Mouse (Mus musculus) CD4-positive, CD25-positive, alpha-beta regulatory T cell (primary cell): ENCODE results near the gene Cpeb4. TPM values are rescaled to one million over a fixed set of nuclear protein-coding genes. Genes with fewer than 3 reads are reported as not detected.

ENCODE experiments used
- polyA plus RNA-seq: library from polyadenylated mRNA; unstranded; fragments of 100-300 nt; shearing (Covaris generic); gene quantifications from one replicate; pipeline ENCODE4 v1.2.1, GENCODE M21; 2017

The Cpeb4 gene
- 11.9 TPM for polyA plus RNA-seq

GRCm38 (mm10) chr11:31871911-31872310 lies at the start of gene Cpeb4:
Gene Cpeb4 (plus strand): TSS chr11:31872211.

GRCm38 (mm10) chr11:31965256-31966134 lies 93.5 kb downstream of the Cpeb4 start, which contains the start of gene 4930524B15Rik:
Gene 4930524B15Rik (plus strand): TSS chr11:31965592.

Other genes starting within 250 kb of the Cpeb4 start
- gene Bod1, start 200.3 kb upstream of the Cpeb4 start, polyA plus RNA-seq, result 35.2 TPM
- gene 4930524B15Rik, start 93.4 kb downstream of the Cpeb4 start, polyA plus RNA-seq, result not detected
- gene Nsg2, start 128.3 kb downstream of the Cpeb4 start, polyA plus RNA-seq, result 174 TPM